Mouse (Mus musculus) yolk sac, embryonic 10.5 days (tissue): ENCODE data around the gene Trim44.
A peak's percentile ranks its signal among the peaks of the same experiment; 100 is the strongest.

ENCODE experiments used
- DNase-seq: peaks from one replicate; pipeline ENCODE4 v3.0.0-alpha.2; 2017; ENCODE audit warnings: low spot score

Trim44 gene

GRCm38 (mm10) chr2:102407363-102408184, at the start of gene Trim44:
Gene Trim44 (minus strand): TSS chr2:102407828.
- DNase-seq, result no peak

GRCm38 (mm10) chr2:102455126-102455525, 47.5 kb upstream of the Trim44 start:
- DNase-seq, result no peak

- no peak for DNase-seq
Measured at GRCm38 (mm10) chr2:102453447-102453846, 45.8 kb upstream of the Trim44 start.

GRCm38 (mm10) chr2:102451671-102452549, 44.3 kb upstream of the Trim44 start, which contains the start of gene Fjx1:
Gene Fjx1 (minus strand): TSS chr2:102452499.
- peak; percentile 81 for DNase-seq

GRCm38 (mm10) chr2:102450761-102451670, 43.4 kb upstream of the Trim44 start:
- DNase-seq, result peak; percentile 44

GRCm38 (mm10) chr2:102450248-102450760, 42.7 kb upstream of the Trim44 start:
- DNase-seq, result peak; percentile 56

- DNase-seq, result peak; percentile 34
Measured at GRCm38 (mm10) chr2:102449630-102450247, 42.1 kb upstream of the Trim44 start.

GRCm38 (mm10) chr2:102449056-102449455, 41.4 kb upstream of the Trim44 start:
- no peak for DNase-seq

GRCm38 (mm10) chr2:102447831-102448230, 40.2 kb upstream of the Trim44 start:
- no peak for DNase-seq

GRCm38 (mm10) chr2:102446851-102447250, 39.2 kb upstream of the Trim44 start:
- DNase-seq, result no peak

GRCm38 (mm10) chr2:102437357-102438030, 29.9 kb upstream of the Trim44 start:
- DNase-seq, result no peak

- DNase-seq, result no peak
Measured at GRCm38 (mm10) chr2:102433879-102434278, 26.3 kb upstream of the Trim44 start.

GRCm38 (mm10) chr2:102431084-102431483, 23.5 kb upstream of the Trim44 start:
- DNase-seq, result peak; percentile 24

- DNase-seq, result no peak
Measured at GRCm38 (mm10) chr2:102427974-102428373, 20.3 kb upstream of the Trim44 start.

- no peak for DNase-seq
Measured at GRCm38 (mm10) chr2:102426434-102426833, 18.8 kb upstream of the Trim44 start.

- DNase-seq, result no peak
Measured at GRCm38 (mm10) chr2:102416149-102416743, 8.6 kb upstream of the Trim44 start.

- no peak for DNase-seq
Measured at GRCm38 (mm10) chr2:102412738-102413137, 5.1 kb upstream of the Trim44 start.

GRCm38 (mm10) chr2:102410615-102411014, 3.0 kb upstream of the Trim44 start:
- peak; percentile 11 for DNase-seq

GRCm38 (mm10) chr2:102409741-102410140, 2.1 kb upstream of the Trim44 start:
- no peak for DNase-seq
